Mouse (Mus musculus) forebrain, postnatal 0 days (tissue): ENCODE results near the gene Ccdc169. TPM values are rescaled to one million over a fixed set of nuclear protein-coding genes. Genes with fewer than 3 reads are reported as not detected.

Source experiments
- ATAC-seq: fragments of 200-750 bp; cut with Nextera tagmentation; 2 replicates; pipeline ENCODE4 v1.8.0; 2017; ENCODE audit warnings: mild to moderate bottlenecking, moderate library complexity
- DNase-seq: peaks from one replicate; pipeline ENCODE4 v3.0.0-alpha.2; 2015
- H3K27ac ChIP-seq: fragments of 300-500 bp; sonication (generic); 2 replicates; pipeline ENCODE4 v1.5.1; 2014; ENCODE audit warnings: low read depth, mild to moderate bottlenecking, antibody characterized with exemption, low read length, moderate library complexity, mixed read lengths
- H3K27me3 ChIP-seq: fragments of 300-500 bp; sonication (generic); 2 replicates; pipeline ENCODE4 v1.6.1; 2014; ENCODE audit warnings: mild to moderate bottlenecking, low read length, mixed read lengths; ENCODE audit not compliant: insufficient read depth
- H3K36me3 ChIP-seq: fragments of 300-500 bp; sonication (generic); 2 replicates; pipeline ENCODE4 v1.6.1; 2014; ENCODE audit warnings: mild to moderate bottlenecking, moderate library complexity; ENCODE audit not compliant: insufficient read depth
- H3K4me1 ChIP-seq: fragments of 300-500 bp; sonication (generic); 2 replicates; pipeline ENCODE4 v1.6.1; 2014; ENCODE audit warnings: antibody characterized with exemption; ENCODE audit not compliant: insufficient read depth
- H3K4me2 ChIP-seq: fragments of 300-500 bp; sonication (generic); 2 replicates; pipeline ENCODE4 v1.6.1; 2014; ENCODE audit warnings: low read depth, mild to moderate bottlenecking, moderate library complexity
- H3K4me3 ChIP-seq: fragments of 300-500 bp; sonication (generic); 2 replicates; pipeline ENCODE4 v1.5.1; 2014; ENCODE audit warnings: low read depth, low read length, mixed read lengths
- H3K9ac ChIP-seq: fragments of 300-500 bp; sonication (generic); 2 replicates; pipeline ENCODE4 v1.6.1; 2014; ENCODE audit warnings: mild to moderate bottlenecking
- H3K9me3 ChIP-seq: fragments of 300-500 bp; sonication (generic); 2 replicates; pipeline ENCODE4 v1.6.1; 2016; ENCODE audit warnings: low read length
- CTCF ChIP-seq: sonication (generic); IDR thresholded peaks from 2 replicates; pipeline ENCODE4 v1.5.1; 2016; ENCODE audit warnings: antibody characterized with exemption, control low read depth, low read depth
- WGBS: fragments of 180-500 bp; shearing (Covaris S2); extraction: QIAGEN DNeasy Blood & Tissue Kit; methylation state at CpG from one replicate; pipeline ENCODE4 v1.1.7; 2014; 5-methylcytosine and 5-hydroxymethylcytosine counted together
- polyA plus RNA-seq: library from polyadenylated mRNA; unstranded; fragments of >200 nt; fragmentation: Nextera tagmentation; extraction: Ambion mirVana; gene quantifications from 2 replicates; pipeline ENCODE4 v1.2.1, GENCODE M21; 2015
- total RNA-seq: library from RNA; depleted of rRNA; stranded (reverse); fragments of >200 nt; gene quantifications from 2 replicates; pipeline ENCODE4 v1.2.3, GENCODE M21; 2014

Ccdc169 gene
- total and polyA plus RNA-seq, 2 experiments from 2014 or later = 0.06 TPM; not detected in 1

DNA sequence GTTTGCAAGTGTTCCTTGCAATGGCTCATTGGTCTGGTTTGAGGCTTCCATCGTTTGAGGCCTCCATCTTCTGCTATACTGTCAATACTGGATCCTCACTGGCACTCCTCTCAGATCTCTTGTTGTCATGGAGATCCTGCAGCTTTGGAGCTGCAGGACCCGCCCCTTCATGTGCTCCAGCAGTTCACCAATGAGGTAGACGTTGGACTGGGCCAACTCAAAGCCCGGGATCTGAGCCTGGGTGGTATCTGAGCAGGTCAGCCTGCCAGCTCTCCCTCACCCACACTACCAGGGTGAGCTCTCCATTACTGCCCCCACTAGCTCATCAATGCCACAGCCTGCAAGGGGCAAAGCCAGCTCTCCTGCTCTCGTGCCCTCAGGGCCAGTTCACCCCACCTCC lies 20.3 kb downstream of the Ccdc169 start:
- no peaks in the 10 kb centered on the region for H3K36me3 ChIP-seq
- H3K4me2 ChIP-seq = no peak overlapping the region
- no peak overlapping the region for H3K4me3 ChIP-seq
- TF ChIP-seq CTCF = no peak
- WGBS = 32% methylated on average over 5 of the region's 5 CpGs
- H3K27me3 ChIP-seq = no peaks in the 10 kb centered on the region
- DNase-seq (peak; percentile 25), ATAC-seq (peak; percentile 85)
- no peaks in the 10 kb centered on the region for H3K9me3 ChIP-seq
- no peak overlapping the region for H3K27ac ChIP-seq
- H3K4me1 ChIP-seq = peaks cover 5% of the 10 kb centered on the region; the same call in 1 of the 2 replicates
- no peak overlapping the region for H3K9ac ChIP-seq

DNA sequence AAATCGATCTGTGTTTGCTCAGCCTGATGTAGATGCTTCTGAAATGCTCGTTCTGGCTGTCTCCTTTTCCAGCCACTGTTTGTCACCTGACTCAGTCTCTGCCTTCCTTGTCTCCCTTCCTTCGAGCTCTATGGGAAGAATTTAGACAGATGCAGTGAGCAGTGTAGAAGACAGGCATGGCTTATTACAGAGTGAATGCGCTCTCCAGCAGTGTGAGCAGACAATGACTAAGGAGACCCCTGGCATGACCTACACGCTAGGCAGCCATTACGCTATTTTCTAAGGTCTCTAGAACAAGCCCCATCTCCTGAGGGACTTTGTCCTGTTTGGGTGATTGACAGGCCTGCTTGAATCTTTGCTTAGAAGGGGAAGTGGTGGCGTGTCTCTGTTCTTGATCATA lies 24.0 kb downstream of the Ccdc169 start:
- WGBS = 56% methylated on average over 7 of the region's 7 CpGs
- Histone ChIP-seq H3K4me3 (no peak overlapping the region), H3K9ac (no peak overlapping the region), H3K9me3 (no peaks in the 10 kb centered on the region), H3K4me2 (no peak overlapping the region), H3K4me1 (peaks cover 5% of the 10 kb centered on the region; the same call in 1 of the 2 replicates), H3K27ac (no peak overlapping the region), H3K27me3 (no peaks in the 10 kb centered on the region), H3K36me3 (no peaks in the 10 kb centered on the region)
- TF ChIP-seq CTCF = no peak
- DNase-seq (no peak), ATAC-seq (0 out of 2 replicates have a peak, but pooled peaks have one; percentile 16)

DNA sequence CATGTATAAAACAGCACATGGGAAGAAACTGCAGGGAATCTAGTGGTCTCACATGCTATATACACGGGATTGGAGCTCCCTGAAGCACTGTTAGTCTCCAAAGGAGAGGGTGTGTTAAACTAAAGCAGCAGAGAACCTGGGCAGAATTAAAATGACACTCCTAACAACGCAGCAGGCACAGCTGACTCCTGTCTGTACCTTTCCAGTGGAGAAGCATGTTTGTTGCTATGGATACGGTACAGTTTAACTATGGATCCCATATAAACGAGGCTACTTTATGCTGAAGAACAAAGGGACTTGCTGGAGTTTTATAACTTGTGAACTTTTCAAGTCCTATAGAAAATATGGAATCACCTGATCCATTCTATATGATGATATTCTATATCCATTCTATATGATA lies 26.4 kb downstream of the Ccdc169 start:
- H3K27me3 ChIP-seq = no peaks in the 10 kb centered on the region
- ATAC-seq = peak; percentile 32; the same call in 1 of the 2 replicates
- H3K27ac ChIP-seq = no peak overlapping the region
- TF ChIP-seq CTCF = no peak
- no peaks in the 10 kb centered on the region for H3K9me3 ChIP-seq
- WGBS = 53% methylated on average over 4 of the region's 4 CpGs
- no peaks in the 10 kb centered on the region for H3K4me1 ChIP-seq
- no peaks in the 10 kb centered on the region for H3K36me3 ChIP-seq
- no peak overlapping the region for H3K9ac ChIP-seq
- H3K4me2 ChIP-seq = no peak overlapping the region
- DNase-seq = no peak
- no peak overlapping the region for H3K4me3 ChIP-seq

DNA sequence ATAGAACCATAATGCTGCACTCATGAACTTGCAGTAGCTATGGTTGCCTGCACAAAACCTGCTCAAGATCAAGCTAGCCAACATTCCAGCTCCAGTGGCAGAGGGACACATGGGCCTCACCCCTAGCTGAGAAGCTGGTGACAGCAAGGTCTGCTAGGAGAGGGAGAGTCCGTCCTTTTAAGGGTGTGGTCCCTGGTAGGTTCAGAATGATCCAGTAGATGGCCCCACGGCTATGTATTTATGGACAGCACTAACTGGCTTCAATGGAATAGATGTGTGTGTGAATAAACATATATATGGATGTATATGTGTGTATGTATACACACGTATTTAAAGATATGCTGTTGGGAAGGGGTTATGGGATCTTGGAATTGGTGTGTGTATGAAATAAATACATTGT lies 35.3 kb downstream of the Ccdc169 start:
- no peaks in the 10 kb centered on the region for H3K36me3 ChIP-seq
- H3K9me3 ChIP-seq = no peaks in the 10 kb centered on the region
- H3K4me2 ChIP-seq = no peak overlapping the region
- no peak for DNase-seq
- ATAC-seq = no peak
- no peaks in the 10 kb centered on the region for H3K4me1 ChIP-seq
- no peak overlapping the region for H3K9ac ChIP-seq
- H3K27ac ChIP-seq = no peak overlapping the region
- TF ChIP-seq CTCF = 0 out of 2 replicates have a peak, but pooled peaks have one; percentile 5
- no peak overlapping the region for H3K4me3 ChIP-seq
- WGBS = 83% methylated on average over 3 of the region's 3 CpGs
- no peaks in the 10 kb centered on the region for H3K27me3 ChIP-seq

DNA sequence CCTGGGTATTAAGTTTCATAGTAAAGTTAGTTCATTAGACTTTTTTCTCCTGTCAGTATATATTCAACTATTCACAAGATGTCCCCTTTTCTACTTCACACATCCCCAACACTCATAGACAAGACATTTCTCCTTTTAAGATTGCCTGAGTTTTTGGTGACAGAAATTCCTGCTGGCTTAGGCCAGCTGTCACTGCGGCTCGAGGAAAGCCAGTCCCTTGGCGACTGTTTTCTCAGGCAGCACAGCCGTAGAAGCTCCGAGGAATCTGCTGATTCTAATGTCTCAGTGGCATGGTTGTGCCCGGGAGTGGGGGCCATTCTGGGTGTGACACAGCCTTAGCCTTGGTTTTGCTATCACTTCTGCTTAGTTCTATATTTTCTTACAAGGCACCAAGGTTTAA lies 40.1 kb downstream of the Ccdc169 start:
- no peak; the same call in 1 of the 2 replicates for ATAC-seq
- no peaks in the 10 kb centered on the region for H3K4me1 ChIP-seq
- no peaks in the 10 kb centered on the region for H3K9me3 ChIP-seq
- no peaks in the 10 kb centered on the region for H3K27me3 ChIP-seq
- H3K4me2 ChIP-seq = no peak overlapping the region
- no peak overlapping the region for H3K27ac ChIP-seq
- TF ChIP-seq CTCF = no peak
- DNase-seq = no peak
- WGBS = 61% methylated on average over 6 of the region's 6 CpGs
- no peaks in the 10 kb centered on the region for H3K36me3 ChIP-seq
- H3K9ac ChIP-seq = no peak overlapping the region
- no peak overlapping the region for H3K4me3 ChIP-seq

DNA sequence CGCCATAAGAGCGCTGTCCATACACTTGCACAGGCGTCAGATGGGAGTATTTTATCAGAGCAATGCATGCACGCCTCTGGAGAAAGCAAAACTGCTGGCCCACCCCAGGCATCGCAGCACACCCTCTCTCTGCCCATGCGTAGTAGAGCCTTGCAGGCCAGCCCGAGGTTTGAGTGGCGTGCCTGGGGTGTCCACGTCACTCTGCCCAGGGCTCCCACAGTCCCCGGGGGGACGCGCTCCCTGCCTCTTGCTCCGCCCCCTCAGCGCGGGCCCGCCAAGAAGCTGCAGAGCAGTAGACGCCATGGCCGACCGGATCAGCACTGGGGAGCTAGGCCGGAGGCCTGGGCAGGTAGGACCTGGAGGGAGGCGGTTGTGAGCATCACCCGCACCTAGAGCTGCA lies 44.6 kb downstream of the Ccdc169 start, which contains the start of gene Sohlh2:
Gene Sohlh2 (plus strand): TSS at position 263 of the 400 bp plus-strand sequence.
- H3K36me3 ChIP-seq = no peaks in the 10 kb centered on the region
- H3K27ac ChIP-seq = no peak within 1 kb of the TSS
- DNase-seq (no peak), ATAC-seq (no peak)
- no peak within 1 kb of the TSS for H3K4me3 ChIP-seq
- TF ChIP-seq CTCF = no peak
- H3K4me1 ChIP-seq = no peaks in the 10 kb centered on the region
- no peaks in the 10 kb centered on the region for H3K9me3 ChIP-seq
- H3K4me2 ChIP-seq = no peak within 1 kb of the TSS
- no peak within 1 kb of the TSS for H3K9ac ChIP-seq
- H3K27me3 ChIP-seq = no peaks in the 10 kb centered on the region
- 96% methylated on average over 22 of the region's 22 CpGs for WGBS

DNA sequence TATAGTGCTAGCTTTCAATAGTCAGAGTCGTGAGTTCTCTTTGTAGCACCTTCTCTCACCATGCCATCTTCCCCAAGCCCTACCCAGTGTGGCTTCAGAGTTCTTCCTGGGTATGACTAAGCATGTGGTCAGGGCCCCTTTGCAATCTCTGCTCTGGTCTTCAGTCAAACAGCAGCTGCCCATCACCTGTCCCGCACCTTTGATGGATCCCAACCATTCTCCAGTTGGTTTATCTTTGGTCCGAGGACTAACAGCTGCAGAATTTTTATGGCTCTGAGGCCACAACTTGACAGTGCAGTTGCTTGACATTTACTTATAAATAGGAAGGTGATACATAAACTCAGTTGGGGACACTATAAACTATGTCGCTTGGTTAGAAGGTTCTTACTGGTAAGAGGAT lies 54.5 kb downstream of the Ccdc169 start:
- TF ChIP-seq CTCF = no peak
- 96% methylated on average over 4 of the region's 4 CpGs for WGBS

More for the DNA sequence above, 54.5 kb downstream of the Ccdc169 start:
- no peak for ATAC-seq
- Histone ChIP-seq H3K4me3 (no peak overlapping the region), H3K9me3 (no peaks in the 10 kb centered on the region), H3K27ac (no peak overlapping the region), H3K27me3 (no peaks in the 10 kb centered on the region), H3K4me1 (no peaks in the 10 kb centered on the region), H3K9ac (no peak overlapping the region), H3K4me2 (no peak overlapping the region), H3K36me3 (no peaks in the 10 kb centered on the region)
- DNase-seq = no peak
